ENCODE assay signal across 8 mouse cellular contexts in the genomic region with DNA sequence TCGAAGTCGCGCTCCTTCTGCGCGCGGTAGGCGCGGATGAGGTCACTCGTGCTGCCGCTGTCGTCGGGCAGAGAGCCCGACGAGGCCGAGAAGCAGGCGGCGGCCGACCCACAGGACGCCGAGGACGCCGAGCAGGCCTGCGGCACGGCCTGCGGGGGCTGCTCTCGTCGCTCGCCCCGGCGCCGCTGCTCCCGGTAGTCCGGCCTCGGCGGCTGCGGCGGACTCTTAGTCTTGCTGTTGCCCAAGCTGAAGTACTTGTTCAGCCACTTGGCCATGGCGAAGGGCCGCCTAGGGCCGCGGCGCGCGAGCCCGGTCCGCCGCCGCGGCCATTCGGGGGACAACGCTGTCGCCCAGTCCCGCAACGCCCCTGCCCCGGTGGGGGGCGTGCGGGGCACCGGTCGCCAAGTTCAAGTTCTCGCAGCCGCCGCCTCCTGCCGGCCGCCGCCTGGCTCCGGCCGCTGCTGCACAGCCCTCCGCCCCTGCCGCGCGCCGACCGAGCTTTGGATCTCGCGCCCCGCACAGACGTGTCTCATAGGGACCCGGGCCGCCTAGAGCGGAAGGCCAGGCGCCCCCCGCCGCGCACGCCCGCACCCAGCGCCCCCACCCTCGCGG. TPM values are rescaled to one million over a fixed set of nuclear protein-coding genes. Genes with fewer than 3 reads are reported as not detected.
DNase-seq lines count a peak whose midpoint lies in the region; ATAC-seq and TF ChIP-seq lines count a peak whose summit lies in the region.

No protein-coding gene starts in this region.

- no peaks in the 10 kb centered on the region; the same call in 1 of the 2 replicates for H3K27me3 ChIP-seq in heart, embryonic 13.5 days (replicated peaks)
- peaks cover 19% of the 10 kb centered on the region for H3K27me3 ChIP-seq in midbrain, embryonic 11.5 days (ENCODE audit: control insufficient read depth, insufficient read depth, low read length)

- peak overlapping the region; percentile 97 for H3K9ac ChIP-seq in heart, embryonic 13.5 days
- H3K9ac ChIP-seq in midbrain, embryonic 11.5 days (ENCODE audit: low read length) = peak overlapping the region; percentile 67

- no peaks in the 10 kb centered on the region for H3K9me3 ChIP-seq in heart, embryonic 13.5 days
- H3K9me3 ChIP-seq in midbrain, embryonic 11.5 days (ENCODE audit: control insufficient read depth, low read length) = no peaks in the 10 kb centered on the region

- H3K4me3 ChIP-seq in cortical plate, adult 2 months (ENCODE audit: insufficient read depth, low read length) = peak overlapping the region; percentile 37
- peak overlapping the region; percentile 80 for H3K4me3 ChIP-seq in heart, embryonic 13.5 days
- H3K4me3 ChIP-seq in midbrain, embryonic 11.5 days (ENCODE audit: low read depth, low read length) = peak overlapping the region; percentile 59

- no peak for TF ChIP-seq POLR2A in cortical plate, adult 2 months (IDR thresholded peaks at IDR 0.05; ENCODE audit: extremely low read depth, insufficient read depth, low read length)

- peak; percentile 16 for DNase-seq in cerebellum, adult 11-12 months
- DNase-seq in cerebellum, adult 11 months = no peak
- peak; percentile 39 to 58 for DNase-seq in B cell, adult 2 months
- DNase-seq in kidney, postnatal 14 days = peak; percentile 62
- peak; percentile 96 for DNase-seq in midbrain, embryonic 11.5 days (ENCODE audit: low spot score, missing footprints)
- peak; percentile 51 for DNase-seq in testis, postnatal 14 days (ENCODE audit: low spot score)

- WGBS in heart, embryonic 13.5 days = 0% methylated on average over 79 of the region's 89 CpGs
- under 1% methylated on average over 73 of the region's 89 CpGs for WGBS in midbrain, embryonic 11.5 days

- peak overlapping the region; percentile 84 for H3K4me2 ChIP-seq in heart, embryonic 13.5 days
- peak overlapping the region; percentile 96 for H3K4me2 ChIP-seq in midbrain, embryonic 11.5 days

- H3K36me3 ChIP-seq in heart, embryonic 13.5 days = peaks cover 7% of the 10 kb centered on the region
- no peaks in the 10 kb centered on the region for H3K36me3 ChIP-seq in midbrain, embryonic 11.5 days (ENCODE audit: control insufficient read depth, insufficient read depth, low read length)

- no peak for TF ChIP-seq CTCF in cortical plate, adult 2 months (IDR thresholded peaks at IDR 0.05; ENCODE audit: extremely low read depth, insufficient read depth, low read length)

- peak overlapping the region; percentile 53 for H3K27ac ChIP-seq in cortical plate, adult 2 months (ENCODE audit: insufficient read depth, low read length)
- H3K27ac ChIP-seq in heart, embryonic 13.5 days (replicated peaks) = peak overlapping the region; percentile 92
- H3K27ac ChIP-seq in midbrain, embryonic 11.5 days (ENCODE audit: low read depth, low read length) = peak overlapping the region; percentile 74; the same call in 1 of the 2 replicates

- H3K4me1 ChIP-seq in cortical plate, adult 2 months (ENCODE audit: control insufficient read depth, insufficient read depth, low read length) = no peaks in the 10 kb centered on the region
- H3K4me1 ChIP-seq in heart, embryonic 13.5 days = peaks cover 61% of the 10 kb centered on the region
- H3K4me1 ChIP-seq in midbrain, embryonic 11.5 days (ENCODE audit: control insufficient read depth, insufficient read depth, low read length) = peaks cover 15% of the 10 kb centered on the region

- ATAC-seq in heart, embryonic 13.5 days (ENCODE audit: extremely low read depth, insufficient number of reproducible peaks, low FRiP score, low TSS enrichment) = no peak
- peak; percentile 76 for ATAC-seq in midbrain, embryonic 11.5 days (ENCODE audit: low FRiP score)

RNA-seq across cellular contexts. Expression of gene Shb, which starts 2.2 kb away (rescaled TPM):
- polyA plus RNA-seq in cortical plate, adult 2 months (2012; rRNA removed) = 9.0 and 11.4 TPM in 2 replicates
- 8.6 and 8.8 TPM in 2 replicates for polyA plus RNA-seq in heart, embryonic 13.5 days (2015; fragmentation: Nextera tagmentation; extraction: Ambion mirVana)
- 2.7 and 2.8 TPM in 2 replicates for polyA plus RNA-seq in midbrain, embryonic 11.5 days (2014; fragmentation: Nextera tagmentation; extraction: Ambion mirVana)
